Mouse (Mus musculus) midbrain, embryonic 14.5 days (tissue): ENCODE measurements around the gene Majin. TPM values are rescaled to one million over a fixed set of nuclear protein-coding genes. Genes with fewer than 3 reads are reported as not detected.

Experiments used
- ATAC-seq: fragments of 200-750 bp; cut with Nextera tagmentation; 2 replicates; pipeline ENCODE4 v1.8.0; 2017; ENCODE audit warnings: moderate number of reproducible peaks, moderate library complexity; ENCODE audit not compliant: low FRiP score, low TSS enrichment
- DNase-seq: peaks from one replicate; pipeline ENCODE4 v3.0.0-alpha.2; 2015
- H3K27ac ChIP-seq: fragments of 300-500 bp; sonication (generic); replicated peaks from 2 replicates; pipeline ENCODE4 v1.5.1; 2014; ENCODE audit warnings: mild to moderate bottlenecking, low read depth, low read length, moderate library complexity
- H3K27me3 ChIP-seq: fragments of 300-500 bp; sonication (generic); 2 replicates; pipeline ENCODE4 v1.6.1; 2014; ENCODE audit warnings: low read length, control low read depth, mixed read lengths; ENCODE audit not compliant: control insufficient read depth, insufficient read depth
- H3K36me3 ChIP-seq: fragments of 300-500 bp; sonication (generic); 2 replicates; pipeline ENCODE4 v1.6.1; 2014; ENCODE audit warnings: low read length, control low read depth; ENCODE audit not compliant: control insufficient read depth, insufficient read depth
- H3K4me1 ChIP-seq: fragments of 300-500 bp; sonication (generic); 2 replicates; pipeline ENCODE4 v1.6.1; 2014; ENCODE audit warnings: mild to moderate bottlenecking, antibody characterized with exemption, low read length, control low read depth; ENCODE audit not compliant: control insufficient read depth, insufficient read depth
- H3K4me2 ChIP-seq: fragments of 300-500 bp; sonication (generic); 2 replicates; pipeline ENCODE4 v1.6.1; 2014; ENCODE audit warnings: mild to moderate bottlenecking, low read length, moderate library complexity
- H3K4me3 ChIP-seq: fragments of 300-500 bp; sonication (generic); replicated peaks from 2 replicates; pipeline ENCODE4 v1.5.1; 2014; ENCODE audit warnings: low read depth, low read length
- H3K9ac ChIP-seq: fragments of 300-500 bp; sonication (generic); replicated peaks from 2 replicates; pipeline ENCODE4 v1.6.1; 2014; ENCODE audit warnings: mild to moderate bottlenecking, low read length, moderate library complexity
- H3K9me3 ChIP-seq: fragments of 300-500 bp; sonication (generic); 2 replicates; pipeline ENCODE4 v1.6.1; 2016; ENCODE audit warnings: low read length, control low read depth, mixed read lengths; ENCODE audit not compliant: control insufficient read depth
- WGBS: fragments of 180-500 bp; shearing (Covaris S2); extraction: QIAGEN DNeasy Blood & Tissue Kit; methylation state at CpG from one replicate; pipeline ENCODE4 v1.1.7; 2014; 5-methylcytosine and 5-hydroxymethylcytosine counted together
- polyA plus RNA-seq: library from polyadenylated mRNA; unstranded; fragments of >200 nt; fragmentation: Nextera tagmentation; extraction: Ambion mirVana; gene quantifications from 2 replicates; pipeline ENCODE4 v1.2.1, GENCODE M21; 2014

The Majin gene
- polyA plus RNA-seq, 1 experiment from 2014 or later = not detected

GRCm38 (mm10) chr19:6157220-6157619, 27.0 kb upstream of the Majin start:
- no peaks in the 10 kb centered on the region for H3K4me1 ChIP-seq
- H3K27me3 ChIP-seq = no peaks in the 10 kb centered on the region
- no peaks in the 10 kb centered on the region for H3K36me3 ChIP-seq
- 81% methylated on average over 6 of the region's 6 CpGs for WGBS
- no peak overlapping the region for H3K4me2 ChIP-seq
- no peak overlapping the region for H3K9ac ChIP-seq
- ATAC-seq (no peak), DNase-seq (no peak)
- no peak overlapping the region for H3K27ac ChIP-seq
- H3K4me3 ChIP-seq = no peak overlapping the region
- no peaks in the 10 kb centered on the region for H3K9me3 ChIP-seq

GRCm38 (mm10) chr19:6163872-6164547, 20.2 kb upstream of the Majin start:
- no peak overlapping the region for H3K4me2 ChIP-seq
- H3K9me3 ChIP-seq = no peaks in the 10 kb centered on the region
- no peaks in the 10 kb centered on the region for H3K27me3 ChIP-seq
- 76% methylated on average over 10 of the region's 10 CpGs for WGBS
- no peak overlapping the region for H3K9ac ChIP-seq
- no peaks in the 10 kb centered on the region for H3K4me1 ChIP-seq
- ATAC-seq (no peak), DNase-seq (no peak)
- H3K36me3 ChIP-seq = no peaks in the 10 kb centered on the region
- no peak overlapping the region for H3K4me3 ChIP-seq
- no peak overlapping the region for H3K27ac ChIP-seq

DNA sequence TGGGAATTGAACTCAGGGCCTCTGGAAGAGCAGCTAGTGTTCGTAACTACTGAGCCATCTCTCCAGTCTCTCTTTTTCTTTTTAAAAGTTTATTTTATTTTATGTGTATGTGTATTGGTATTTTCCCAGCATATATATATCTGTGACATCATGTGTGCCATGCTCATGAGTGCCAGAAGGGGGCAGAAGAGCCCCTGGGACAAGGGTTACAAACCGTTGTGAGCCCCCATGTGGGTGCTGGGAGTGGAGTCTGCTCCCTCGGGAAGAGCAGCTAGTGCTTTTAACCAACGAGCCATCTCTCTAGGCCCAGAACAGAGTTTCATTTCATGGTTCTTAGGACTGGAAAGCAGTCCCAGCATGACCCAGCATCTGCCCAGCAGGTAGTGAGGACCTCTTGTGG, 17.4 kb upstream of the Majin start:
- H3K27me3 ChIP-seq = no peaks in the 10 kb centered on the region

DNA sequence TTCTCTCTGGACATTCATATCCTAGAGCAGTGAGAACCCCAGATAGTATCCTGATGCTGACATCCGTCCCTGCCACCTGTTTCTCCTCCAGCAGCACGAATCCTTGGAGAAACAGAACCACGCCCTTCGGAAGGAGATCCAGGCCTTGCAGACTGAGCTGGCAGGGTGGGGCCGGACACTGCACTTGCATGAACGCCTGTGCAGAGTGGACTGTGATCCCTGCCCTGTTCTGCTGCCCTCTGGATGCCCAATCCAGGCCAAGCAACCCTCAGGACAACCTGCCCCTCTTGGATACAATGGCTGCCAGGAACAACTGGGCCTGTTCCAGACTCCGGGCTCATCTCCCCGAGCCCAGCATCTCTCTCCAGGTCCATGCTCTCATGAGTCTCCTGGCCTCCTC, 13.0 kb upstream of the Majin start:
- no peak overlapping the region for H3K27ac ChIP-seq
- no peak overlapping the region for H3K4me2 ChIP-seq
- DNase-seq (no peak), ATAC-seq (no peak)
- H3K27me3 ChIP-seq = no peaks in the 10 kb centered on the region
- no peaks in the 10 kb centered on the region for H3K4me1 ChIP-seq
- H3K36me3 ChIP-seq = no peaks in the 10 kb centered on the region
- H3K9me3 ChIP-seq = no peaks in the 10 kb centered on the region
- whole genome bisulfite sequencing = 87% methylated on average over 8 of the region's 8 CpGs
- no peak overlapping the region for H3K4me3 ChIP-seq
- no peak overlapping the region for H3K9ac ChIP-seq

More for the DNA sequence above, 17.4 kb upstream of the Majin start:
- no peaks in the 10 kb centered on the region for H3K9me3 ChIP-seq
- WGBS = 70% methylated on average over 4 of the region's 4 CpGs
- no peak for DNase-seq
- H3K36me3 ChIP-seq = no peaks in the 10 kb centered on the region
- no peak overlapping the region for H3K9ac ChIP-seq
- H3K27ac ChIP-seq = no peak overlapping the region
- ATAC-seq = no peak
- no peak overlapping the region for H3K4me3 ChIP-seq
- H3K4me1 ChIP-seq = no peaks in the 10 kb centered on the region
- H3K4me2 ChIP-seq = no peak overlapping the region

- Histone ChIP-seq H3K27me3 (no peaks in the 10 kb centered on the region), H3K4me2 (no peak overlapping the region), H3K27ac (no peak overlapping the region), H3K36me3 (no peaks in the 10 kb centered on the region), H3K9ac (no peak overlapping the region), H3K4me1 (no peaks in the 10 kb centered on the region), H3K9me3 (no peaks in the 10 kb centered on the region), H3K4me3 (no peak overlapping the region)
- no peak for DNase-seq
- no peak for ATAC-seq
- 57% methylated on average over 5 of the region's 5 CpGs for WGBS
Measured at GRCm38 (mm10) chr19:6174771-6175170, 9.4 kb upstream of the Majin start.

DNA sequence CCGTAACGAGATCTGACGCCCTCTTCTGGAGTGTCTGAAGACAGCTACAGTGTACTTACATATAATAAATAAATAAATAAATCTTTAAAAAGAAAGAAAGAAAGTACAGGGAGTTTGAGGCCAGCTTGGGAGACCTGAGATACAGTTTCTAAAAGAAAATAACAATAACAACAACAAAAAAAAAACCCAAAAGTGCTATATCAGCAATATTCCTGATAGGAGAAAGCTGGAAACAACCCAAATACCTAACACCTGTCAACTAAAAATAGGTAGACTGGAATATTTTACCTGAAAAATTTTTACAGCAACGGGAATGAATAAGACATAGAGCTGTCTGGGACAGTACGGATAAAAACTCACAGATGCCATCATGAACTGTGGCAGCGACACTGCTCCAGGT, 5.4 kb upstream of the Majin start:
- ATAC-seq = no peak
- 97% methylated on average over 6 of the region's 6 CpGs for WGBS
- DNase-seq = no peak

DNA sequence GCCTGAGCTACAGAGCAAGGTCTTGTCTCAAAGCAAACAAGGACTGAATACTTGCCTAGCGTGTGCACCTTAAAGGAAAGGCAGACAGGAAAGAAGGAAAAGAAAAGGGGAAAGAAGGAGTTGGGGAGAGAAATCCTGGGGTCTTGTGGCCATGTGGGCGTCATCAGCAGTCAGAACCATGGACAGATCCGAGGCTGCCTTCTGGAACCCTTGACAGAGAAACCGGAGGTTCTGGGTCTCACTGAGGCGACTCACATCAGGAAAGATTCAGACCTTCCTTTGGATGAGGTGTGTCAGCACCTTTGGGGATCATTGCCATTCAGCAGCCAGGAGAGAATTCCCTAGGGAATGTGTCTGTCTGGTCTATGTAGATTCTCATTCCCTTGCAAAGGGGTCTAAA, 2.6 kb upstream of the Majin start:
- Histone ChIP-seq H3K36me3 (no peaks in the 10 kb centered on the region), H3K27ac (no peak overlapping the region), H3K9me3 (no peaks in the 10 kb centered on the region), H3K4me3 (no peak overlapping the region), H3K27me3 (no peaks in the 10 kb centered on the region), H3K4me1 (no peaks in the 10 kb centered on the region), H3K4me2 (no peak overlapping the region), H3K9ac (no peak overlapping the region)
- DNase-seq = peak; percentile 17
- no peak for ATAC-seq
- WGBS = 31% methylated on average over 5 of the region's 5 CpGs

More for the DNA sequence above, 5.4 kb upstream of the Majin start:
- Histone ChIP-seq H3K4me3 (no peak overlapping the region), H3K36me3 (no peaks in the 10 kb centered on the region), H3K27ac (no peak overlapping the region), H3K4me1 (no peaks in the 10 kb centered on the region), H3K9ac (no peak overlapping the region), H3K4me2 (no peak overlapping the region), H3K9me3 (no peaks in the 10 kb centered on the region), H3K27me3 (no peaks in the 10 kb centered on the region)

- no peaks in the 10 kb centered on the region for H3K36me3 ChIP-seq
- ATAC-seq = no peak
- no peaks in the 10 kb centered on the region for H3K27me3 ChIP-seq
- no peak overlapping the region for H3K27ac ChIP-seq
- no peak overlapping the region for H3K9ac ChIP-seq
- H3K4me1 ChIP-seq = no peaks in the 10 kb centered on the region
- no peaks in the 10 kb centered on the region for H3K9me3 ChIP-seq
- WGBS = 23% methylated on average over 3 of the region's 3 CpGs
- no peak overlapping the region for H3K4me2 ChIP-seq
- no peak for DNase-seq
- H3K4me3 ChIP-seq = no peak overlapping the region
Measured at GRCm38 (mm10) chr19:6182534-6182933, 1.7 kb upstream of the Majin start.

GRCm38 (mm10) chr19:6204265-6204664, 20.1 kb downstream of the Majin start:
- H3K4me3 ChIP-seq = no peak overlapping the region
- 76% methylated on average over 2 of the region's 2 CpGs for WGBS
- H3K27me3 ChIP-seq = no peaks in the 10 kb centered on the region
- no peaks in the 10 kb centered on the region for H3K4me1 ChIP-seq
- ATAC-seq (no peak), DNase-seq (no peak)
- no peak overlapping the region for H3K9ac ChIP-seq
- no peak overlapping the region for H3K4me2 ChIP-seq
- no peak overlapping the region for H3K27ac ChIP-seq
- no peaks in the 10 kb centered on the region for H3K9me3 ChIP-seq
- no peaks in the 10 kb centered on the region for H3K36me3 ChIP-seq
